Mouse (Mus musculus): ENCODE data around the gene Mansc4.

The Mansc4 gene

DNA sequence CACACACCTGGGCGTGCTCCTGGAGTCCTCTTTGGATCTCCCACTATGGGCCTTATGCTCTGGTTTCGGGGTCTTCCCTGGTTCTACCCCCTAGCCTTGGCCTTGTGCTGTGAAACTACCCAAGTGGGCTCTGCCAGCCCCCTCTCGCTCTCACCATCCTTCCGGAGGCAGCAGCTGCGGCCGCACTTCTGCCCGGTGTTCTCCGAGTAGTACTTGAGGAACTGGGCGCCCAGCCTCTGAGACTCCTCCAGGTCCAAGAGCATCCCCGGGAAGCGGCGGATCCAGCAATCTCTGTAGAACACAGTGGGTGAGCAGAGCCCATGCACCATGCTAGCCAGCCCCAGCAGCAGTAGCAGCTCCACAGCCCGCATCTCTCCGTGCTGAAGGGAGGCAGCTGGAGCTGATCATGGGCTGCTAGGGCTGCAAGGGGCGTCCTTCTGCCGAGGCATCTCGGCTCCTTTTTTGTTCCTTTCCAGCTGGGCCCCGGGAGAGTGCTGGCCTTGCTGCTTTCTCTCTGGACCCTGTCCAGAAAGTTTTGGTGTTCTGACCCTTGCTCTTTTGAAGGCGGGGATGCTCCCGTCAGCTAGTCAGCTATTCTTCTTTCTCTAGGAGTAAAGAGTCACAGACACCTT, at the start of gene Mansc4:
TSS of gene Mansc4 (minus strand) at position 439 of the 632 bp plus-strand sequence.
- DNase-seq (ENCODE audit: low spot score), result peak; percentile 62

- DNase-seq (ENCODE audit: low spot score), result no peak
Measured at GRCm38 (mm10) chr6:147127239-147127638, 40.4 kb upstream of the Mansc4 start.

- no peak for DNase-seq (ENCODE audit: low spot score)
Measured at GRCm38 (mm10) chr6:147121320-147121719, 34.5 kb upstream of the Mansc4 start.

DNA sequence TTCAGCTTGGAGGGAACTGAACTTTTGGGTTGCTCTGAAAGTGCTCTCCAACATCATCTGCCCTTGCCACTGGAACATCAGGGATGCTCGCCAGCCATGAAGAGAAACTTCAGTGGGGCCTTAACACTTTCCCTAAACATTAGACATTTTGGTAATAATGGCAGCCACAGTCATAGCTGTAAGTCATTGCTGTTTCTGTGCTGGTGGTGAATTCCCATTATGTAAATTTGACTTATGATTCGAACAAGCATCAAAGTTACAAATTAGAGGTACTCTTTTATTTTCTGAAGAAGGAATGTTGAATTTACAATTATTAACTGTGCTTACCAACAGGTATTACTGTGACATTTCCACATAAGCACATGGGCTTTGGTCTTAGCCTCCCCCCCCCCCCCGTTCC, 31.4 kb upstream of the Mansc4 start:
- DNase-seq (ENCODE audit: low spot score), result no peak

GRCm38 (mm10) chr6:147117764-147118163, 30.9 kb upstream of the Mansc4 start:
- no peak for DNase-seq (ENCODE audit: low spot score)

- peak; percentile 47 for DNase-seq (ENCODE audit: low spot score)
Measured at GRCm38 (mm10) chr6:147116579-147116978, 29.7 kb upstream of the Mansc4 start.

DNA sequence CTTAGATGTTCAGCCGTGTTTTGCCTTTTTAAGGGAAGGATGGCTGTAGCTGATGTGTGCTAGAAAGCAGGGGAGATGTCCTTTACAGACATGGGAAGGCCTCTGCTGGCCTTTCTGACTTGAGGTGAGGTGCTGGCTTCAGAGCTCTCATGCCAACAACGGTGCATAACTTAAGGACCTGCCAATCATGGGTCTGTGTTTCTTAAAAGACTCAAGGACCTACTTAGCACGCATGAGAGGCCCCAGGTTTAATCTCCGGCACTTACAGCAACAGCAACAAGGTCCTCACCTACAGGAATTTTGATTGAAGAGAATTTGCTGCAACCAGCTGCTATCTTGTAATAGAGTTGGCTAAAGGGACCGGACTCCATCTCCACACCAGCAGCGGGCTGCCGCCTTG, 22.5 kb upstream of the Mansc4 start:
- no peak for DNase-seq (ENCODE audit: low spot score)

GRCm38 (mm10) chr6:147106716-147107115, 19.9 kb upstream of the Mansc4 start:
- no peak for DNase-seq (ENCODE audit: low spot score)

GRCm38 (mm10) chr6:147105529-147105928, 18.7 kb upstream of the Mansc4 start:
- no peak for DNase-seq (ENCODE audit: low spot score)

DNA sequence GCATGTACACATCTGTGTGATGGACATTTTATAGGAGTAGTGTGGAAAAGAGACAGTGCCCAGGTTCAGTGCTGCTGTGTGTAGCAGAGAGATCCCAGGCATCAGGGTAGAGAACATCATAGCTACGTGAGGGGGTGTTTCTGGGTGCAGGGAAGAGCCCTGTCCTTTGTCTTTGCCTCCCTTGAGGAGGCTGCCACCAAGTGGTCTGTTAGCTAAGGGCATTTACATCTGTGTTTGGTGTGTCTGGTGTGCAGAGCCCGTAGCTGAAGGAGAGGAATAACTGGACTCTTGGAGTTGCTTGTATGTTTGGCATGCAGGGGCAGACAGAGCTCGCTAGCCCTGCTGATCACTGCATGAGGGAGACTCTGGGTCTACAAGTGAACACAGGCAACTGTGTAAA, 15.5 kb upstream of the Mansc4 start:
- DNase-seq (ENCODE audit: low spot score), result no peak

DNA sequence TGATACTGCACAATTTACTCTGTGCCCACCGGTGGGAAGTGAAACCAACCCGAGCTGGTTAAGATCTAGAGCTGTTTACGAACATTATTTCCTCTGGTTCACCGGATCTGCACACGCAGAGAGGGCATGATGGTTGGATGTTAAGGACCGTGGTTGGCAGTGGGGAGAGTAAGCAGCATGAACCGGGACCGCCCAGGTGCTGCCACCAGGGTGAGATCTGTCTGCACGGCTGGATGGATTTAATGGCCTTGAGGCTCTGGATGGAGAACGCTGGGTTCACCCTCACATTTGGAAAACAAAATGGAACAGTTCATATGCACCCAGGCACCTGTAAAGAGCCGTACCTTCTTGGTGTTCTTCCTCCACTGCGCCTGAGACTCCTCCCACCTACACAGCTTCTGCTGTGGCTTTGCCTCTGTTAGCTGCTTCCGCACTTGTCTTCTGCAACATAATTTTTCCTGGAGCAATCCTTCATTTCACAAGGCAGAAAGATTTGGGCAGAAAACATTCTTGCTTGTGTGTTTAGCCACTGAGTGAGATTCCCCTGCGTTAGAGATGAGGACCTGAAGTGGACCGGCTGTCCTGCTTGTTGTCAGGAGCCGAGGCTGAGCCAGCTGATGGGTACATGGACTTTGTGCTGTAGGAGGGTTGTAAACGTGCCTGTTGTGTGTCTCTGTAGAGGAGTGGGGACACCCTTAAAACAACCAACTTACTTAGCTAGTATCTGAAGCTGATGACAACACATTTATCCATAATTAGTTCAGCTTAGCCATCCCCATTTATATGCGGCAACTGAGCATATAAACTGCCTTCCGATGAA, 12.8 kb upstream of the Mansc4 start:
- DNase-seq (ENCODE audit: low spot score), result no peak

GRCm38 (mm10) chr6:147097346-147097929, 10.6 kb upstream of the Mansc4 start:
- DNase-seq (ENCODE audit: low spot score), result no peak

DNA sequence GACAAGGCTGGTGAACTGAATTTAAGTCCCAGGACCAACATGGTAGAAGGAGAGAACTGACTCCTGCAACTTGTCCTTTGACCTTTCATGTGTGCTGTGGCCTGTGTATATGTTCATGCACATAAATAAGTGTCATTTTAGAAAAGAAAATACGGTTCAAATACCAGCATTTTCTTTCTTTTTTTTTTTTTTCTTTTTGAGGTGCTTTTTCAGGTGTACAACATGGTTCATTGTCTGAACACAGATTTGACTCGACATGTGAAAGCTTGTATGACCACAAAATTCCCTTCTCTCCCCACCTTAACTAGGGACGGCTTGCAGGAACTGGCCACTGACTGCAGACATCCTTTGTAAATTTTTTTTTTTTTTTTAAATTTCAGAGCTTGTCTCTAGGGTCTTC, 10.1 kb upstream of the Mansc4 start:
- no peak for DNase-seq (ENCODE audit: low spot score)

DNA sequence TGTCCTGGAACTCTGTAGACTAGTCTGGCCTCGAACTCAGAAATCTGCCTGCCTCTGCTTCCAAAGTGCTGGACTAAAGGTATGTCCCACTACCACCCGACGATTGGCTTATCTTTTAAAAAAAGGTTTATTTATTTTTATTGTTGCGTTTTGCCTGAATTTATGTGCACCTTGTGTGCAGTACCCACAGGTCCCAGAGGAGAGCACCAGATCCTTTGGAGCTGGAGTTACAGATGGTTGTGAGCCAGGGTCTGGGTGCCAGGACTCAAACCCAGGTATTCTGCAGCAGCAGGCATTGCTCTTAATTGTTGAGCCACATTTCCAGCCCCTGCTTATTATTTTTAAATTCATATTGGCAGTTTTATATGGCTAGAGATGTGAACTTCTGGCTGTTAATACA, 9.3 kb upstream of the Mansc4 start:
- no peak for DNase-seq (ENCODE audit: low spot score)

DNA sequence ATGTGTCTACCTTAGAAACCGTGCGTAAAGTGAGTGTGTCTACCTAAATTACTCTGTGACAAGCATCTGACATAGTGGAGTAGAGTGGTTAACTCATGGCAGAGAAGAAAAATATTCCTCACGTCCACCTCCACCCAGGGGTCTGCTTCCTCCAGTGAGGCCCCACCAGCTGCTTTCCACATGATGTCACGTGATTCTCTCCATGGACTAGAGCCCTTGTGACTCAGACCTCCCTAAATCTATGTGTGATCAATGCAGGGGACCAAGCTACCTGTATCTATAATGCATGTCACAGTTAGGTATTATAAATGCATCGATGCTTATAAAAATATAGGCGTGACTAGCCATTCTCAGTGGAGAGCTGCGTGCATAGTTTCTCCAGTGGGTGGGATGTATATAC, 7.9 kb upstream of the Mansc4 start:
- DNase-seq (ENCODE audit: low spot score), result no peak

DNA sequence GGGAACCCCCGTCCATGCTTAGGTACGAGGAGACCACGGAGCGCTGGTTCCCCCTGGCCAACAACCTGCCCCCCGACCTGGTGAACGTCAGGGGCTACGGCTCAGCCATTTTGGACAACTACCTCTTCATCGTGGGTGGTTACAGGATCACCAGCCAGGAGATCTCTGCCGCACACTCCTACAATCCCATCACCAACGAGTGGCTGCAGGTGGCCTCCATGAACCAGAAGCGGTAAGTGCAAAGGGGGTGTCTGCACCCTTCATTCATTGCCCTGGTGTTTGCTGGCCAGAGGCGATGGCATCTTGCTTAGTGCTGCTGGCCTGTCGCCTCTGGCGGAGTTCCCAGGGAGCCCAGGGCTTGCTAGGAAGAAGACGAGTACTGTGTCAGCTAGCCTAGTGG, 5.3 kb upstream of the Mansc4 start:
- peak; percentile 81 for DNase-seq (ENCODE audit: low spot score)

DNA sequence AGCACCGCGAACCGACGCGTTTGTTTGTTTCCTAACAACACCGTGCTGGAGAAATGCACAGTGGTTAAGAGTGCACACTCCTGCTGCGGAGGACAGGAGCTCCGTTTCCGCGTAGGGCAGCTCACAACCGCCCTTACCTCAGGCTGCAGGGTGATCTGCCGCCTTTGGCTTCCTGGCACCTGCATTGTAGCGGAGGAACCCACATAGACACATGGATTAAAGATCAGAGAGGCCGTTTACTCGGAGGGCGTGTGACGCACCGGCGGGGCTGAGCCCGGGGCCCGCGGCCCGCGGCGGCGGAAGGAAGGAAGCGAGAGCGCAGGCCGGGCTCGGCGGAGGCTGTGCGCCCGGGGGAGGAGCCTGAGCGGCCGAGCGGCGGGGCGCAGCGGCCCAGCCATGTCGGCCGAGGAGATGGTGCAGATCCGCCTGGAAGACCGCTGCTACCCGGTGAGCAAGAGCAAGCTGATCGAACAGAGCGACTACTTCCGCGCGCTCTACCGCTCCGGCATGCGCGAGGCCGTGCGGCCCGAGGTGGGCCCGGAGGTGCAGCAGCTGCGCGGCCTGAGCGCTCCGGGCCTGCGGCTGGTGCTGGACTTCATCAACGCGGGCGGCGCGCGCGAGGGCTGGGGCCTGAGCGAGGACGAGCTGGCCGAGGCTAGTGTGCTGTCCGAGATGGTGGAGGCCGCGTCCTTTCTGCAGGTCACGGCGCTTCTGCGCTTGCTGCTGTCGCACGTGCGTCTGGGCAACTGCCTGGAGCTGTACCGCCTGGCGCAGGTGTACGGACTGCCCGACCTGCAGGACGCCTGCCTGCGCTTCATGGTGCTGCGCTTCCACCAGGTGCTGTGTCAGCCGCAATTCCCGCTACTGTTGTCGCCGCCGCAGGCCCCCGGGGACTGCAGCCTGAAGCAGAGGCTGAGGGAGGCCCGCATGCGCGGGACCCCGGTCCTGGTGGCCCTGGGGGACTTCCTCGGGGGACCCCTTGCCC, 4.6 kb upstream of the Mansc4 start, which contains the start of gene Klhl42:
TSS of gene Klhl42 (plus strand) at position 244 of the 985 bp plus-strand sequence.
- DNase-seq (ENCODE audit: low spot score), result peak; percentile 72

DNA sequence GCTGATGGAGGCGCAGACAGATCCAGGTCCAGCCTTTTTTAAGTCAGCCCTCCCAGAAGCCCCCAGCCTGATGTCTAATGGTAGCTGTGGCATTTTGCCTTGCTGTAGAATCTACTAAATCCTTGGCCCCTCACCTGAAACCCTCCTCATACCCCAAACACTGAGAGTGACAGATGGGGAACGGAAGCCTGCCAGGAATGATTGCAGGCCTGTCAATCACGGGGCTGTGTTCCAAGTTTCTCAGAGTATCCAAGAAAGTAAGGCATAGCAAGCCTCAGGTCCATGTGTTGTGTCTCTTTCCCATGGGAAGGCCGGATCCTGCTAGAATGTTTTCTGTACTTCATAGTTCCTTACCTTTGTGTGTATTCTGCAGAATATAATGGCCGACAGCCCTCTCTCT, 3.4 kb upstream of the Mansc4 start:
- DNase-seq (ENCODE audit: low spot score), result no peak

GRCm38 (mm10) chr6:147088517-147088916, 1.7 kb upstream of the Mansc4 start:
- DNase-seq (ENCODE audit: low spot score), result no peak

- DNase-seq (ENCODE audit: low spot score), result no peak
Measured at GRCm38 (mm10) chr6:147087736-147088135, 904 bp upstream of the Mansc4 start.

GRCm38 (mm10) chr6:147085398-147086040, 1.3 kb downstream of the Mansc4 start:
- no peak for DNase-seq (ENCODE audit: low spot score)
